Mouse (Mus musculus): ENCODE results near the gene Sorbs1.

GRCm38 (mm10) chr19:40336694-40337093 is 176.9 kb downstream of the Sorbs1 start:
- TF ChIP-seq CTCF (conservative IDR thresholded peaks at IDR 0.05; ENCODE audit: low read length) (no peak), POU5F1 (IDR thresholded peaks at IDR 0.05; ENCODE audit: borderline replicate concordance, low read length) (no peak)

Data from E14TG2a.4 (cell line).